Mouse (Mus musculus): ENCODE data around the gene Atf6b. TPM values are rescaled to one million over a fixed set of nuclear protein-coding genes. Genes with fewer than 3 reads are reported as not detected.

Atf6b gene
- polyA plus RNA-seq, 1 experiment from 2014 or later, result 117 TPM

DNA sequence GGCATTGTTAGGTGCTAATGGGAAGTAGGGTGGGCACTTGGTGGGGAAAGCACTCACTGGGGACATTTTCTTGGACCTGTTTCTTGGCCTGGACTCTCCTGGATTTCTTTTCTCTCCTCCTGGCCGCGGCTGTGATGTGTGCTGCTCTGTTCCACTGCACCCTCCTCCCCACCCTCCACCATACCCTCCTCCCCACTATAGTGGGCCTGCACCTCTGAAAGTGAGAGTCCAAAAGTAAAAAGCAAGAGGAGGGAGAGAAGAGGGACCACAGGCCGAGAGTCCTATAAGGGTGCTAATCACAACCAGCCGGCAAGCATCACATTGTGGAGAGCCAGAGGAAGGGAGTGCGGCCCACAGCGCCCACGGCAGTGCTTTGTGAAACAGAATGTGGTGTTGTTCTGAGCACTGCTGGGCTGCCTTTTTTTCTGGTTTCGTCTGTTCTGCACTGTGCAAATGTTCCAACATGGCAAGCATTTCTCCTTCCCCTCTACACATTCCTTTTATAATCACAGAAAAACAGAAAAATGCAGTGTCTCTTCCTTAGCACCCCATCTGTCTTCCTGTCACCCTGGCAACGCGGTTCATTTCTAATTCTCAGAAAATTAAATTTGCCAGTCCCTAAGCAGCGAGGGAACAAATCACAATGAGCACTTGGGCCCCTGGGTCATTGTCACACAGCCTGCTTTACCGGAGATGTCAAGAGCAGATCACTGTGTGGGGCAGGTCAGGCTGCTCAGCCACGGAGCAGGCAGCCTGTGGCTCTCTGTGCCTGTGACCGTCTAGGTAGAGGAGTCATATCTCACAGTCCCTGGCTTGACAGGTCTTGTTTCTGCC is 52.8 kb downstream of the Atf6b start:
- Histone ChIP-seq H3K27ac (peak overlapping the region; percentile 86), H3K27me3 (no peaks in the 10 kb centered on the region), H3K9me3 (no peaks in the 10 kb centered on the region), H3K36me3 (no peaks in the 10 kb centered on the region), H3K9ac (no peak overlapping the region; the same call in 1 of the 2 replicates), H3K4me1 (replicated peaks) (peaks cover 17% of the 10 kb centered on the region), H3K4me2 (no peak overlapping the region), H3K4me3 (no peak overlapping the region)
- peak; percentile 74 for ATAC-seq (ENCODE audit: low FRiP score)
- 39% methylated on average over 14 of the region's 14 CpGs for WGBS

DNA sequence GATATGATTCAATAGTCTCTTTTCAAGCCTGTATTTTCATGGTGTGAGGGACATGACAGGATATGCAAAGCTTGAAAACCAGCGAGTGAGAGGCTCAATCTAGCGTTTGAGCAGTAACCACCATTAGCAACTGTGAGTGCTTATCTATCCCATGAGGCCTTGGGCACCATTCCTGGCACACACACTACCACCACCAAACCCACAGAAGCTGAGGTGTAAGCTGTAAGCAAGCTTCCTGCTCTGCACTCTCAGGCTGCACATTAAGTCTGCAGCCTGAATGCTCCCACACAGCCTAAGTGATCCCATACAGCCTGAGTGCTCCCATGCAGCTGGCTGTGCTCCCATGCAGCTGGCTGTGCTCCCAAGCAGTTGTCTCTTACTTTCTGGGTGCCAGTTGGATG is 53.7 kb downstream of the Atf6b start:
- H3K9me3 ChIP-seq, result no peaks in the 10 kb centered on the region
- H3K4me2 ChIP-seq, result no peak overlapping the region
- H3K9ac ChIP-seq, result no peak overlapping the region
- H3K27me3 ChIP-seq, result no peaks in the 10 kb centered on the region
- WGBS, result 64% methylated on average over 2 of the region's 2 CpGs
- H3K4me1 ChIP-seq (replicated peaks), result peaks cover 17% of the 10 kb centered on the region
- no peak overlapping the region for H3K4me3 ChIP-seq
- H3K36me3 ChIP-seq, result no peaks in the 10 kb centered on the region
- no peak for ATAC-seq (ENCODE audit: low FRiP score)
- peak overlapping the region; percentile 86 for H3K27ac ChIP-seq

Other genes with a start within 250 kb of the Atf6b start
- gene BC051142, start 248.3 kb upstream of the Atf6b start, polyA plus RNA-seq (2015; fragmentation: Nextera tagmentation; extraction: Ambion mirVana), result 3.6 and 4.1 TPM in 2 replicates
- not detected in 2 replicates for gene Btnl4, start 169.8 kb upstream of the Atf6b start, polyA plus RNA-seq (2015; fragmentation: Nextera tagmentation; extraction: Ambion mirVana)
- not detected in 2 replicates for gene Btnl6, start 129.8 kb upstream of the Atf6b start, polyA plus RNA-seq (2015; fragmentation: Nextera tagmentation; extraction: Ambion mirVana)
- 7.4 and 8.4 TPM in 2 replicates for gene Notch4, start 82.9 kb upstream of the Atf6b start, polyA plus RNA-seq (2015; fragmentation: Nextera tagmentation; extraction: Ambion mirVana)
- 3.2 and 4.9 TPM in 2 replicates for gene Gpsm3, start 57.3 kb upstream of the Atf6b start, polyA plus RNA-seq (2015; fragmentation: Nextera tagmentation; extraction: Ambion mirVana)
- gene Pbx2, start 55.9 kb upstream of the Atf6b start, polyA plus RNA-seq (2015; fragmentation: Nextera tagmentation; extraction: Ambion mirVana), result 8.9 and 10.6 TPM in 2 replicates
- 1.9 and 2.1 TPM in 2 replicates for gene Ager, start 49.3 kb upstream of the Atf6b start, polyA plus RNA-seq (2015; fragmentation: Nextera tagmentation; extraction: Ambion mirVana)
- gene Rnf5, start 43.5 kb upstream of the Atf6b start, polyA plus RNA-seq (2015; fragmentation: Nextera tagmentation; extraction: Ambion mirVana), result 299 and 301 TPM in 2 replicates
- 97.8 and 99.1 TPM in 2 replicates for gene Agpat1, start 42.9 kb upstream of the Atf6b start, polyA plus RNA-seq (2015; fragmentation: Nextera tagmentation; extraction: Ambion mirVana)
- 11.7 and 12.9 TPM in 2 replicates for gene Egfl8, start 31.2 kb upstream of the Atf6b start, polyA plus RNA-seq (2015; fragmentation: Nextera tagmentation; extraction: Ambion mirVana)
- gene Ppt2, start 18.6 kb upstream of the Atf6b start, polyA plus RNA-seq (2015; fragmentation: Nextera tagmentation; extraction: Ambion mirVana), result 21.7 and 22.7 TPM in 2 replicates
- gene Prrt1, start 17.6 kb upstream of the Atf6b start, polyA plus RNA-seq (2015; fragmentation: Nextera tagmentation; extraction: Ambion mirVana), result 5.5 and 5.6 TPM in 2 replicates
- 16.9 and 17.6 TPM in 2 replicates for gene Fkbpl, start 2.4 kb upstream of the Atf6b start, polyA plus RNA-seq (2015; fragmentation: Nextera tagmentation; extraction: Ambion mirVana)
- gene Tnxb, start 23.4 kb downstream of the Atf6b start, polyA plus RNA-seq (2015; fragmentation: Nextera tagmentation; extraction: Ambion mirVana), result 0.09 TPM in 2 replicates
- gene C4b, start 96.7 kb downstream of the Atf6b start, polyA plus RNA-seq (2015; fragmentation: Nextera tagmentation; extraction: Ambion mirVana), result 0.09 TPM in 1 of 2 replicates, not detected in the other
- gene Cyp21a1, start 157.4 kb downstream of the Atf6b start, polyA plus RNA-seq (2015; fragmentation: Nextera tagmentation; extraction: Ambion mirVana), result not detected in 2 replicates
- gene Stk19, start 189.8 kb downstream of the Atf6b start, polyA plus RNA-seq (2015; fragmentation: Nextera tagmentation; extraction: Ambion mirVana), result 36.5 and 40.5 TPM in 2 replicates
- 68.9 and 69.6 TPM in 2 replicates for gene Dxo, start 189.9 kb downstream of the Atf6b start, polyA plus RNA-seq (2015; fragmentation: Nextera tagmentation; extraction: Ambion mirVana)
- gene Skiv2l, start 203.1 kb downstream of the Atf6b start, polyA plus RNA-seq (2015; fragmentation: Nextera tagmentation; extraction: Ambion mirVana), result 54.1 and 60.4 TPM in 2 replicates
- gene Nelfe, start 203.2 kb downstream of the Atf6b start, polyA plus RNA-seq (2015; fragmentation: Nextera tagmentation; extraction: Ambion mirVana), result 82.7 and 88.9 TPM in 2 replicates
- gene Cfb, start 215.4 kb downstream of the Atf6b start, polyA plus RNA-seq (2015; fragmentation: Nextera tagmentation; extraction: Ambion mirVana), result 1.9 TPM in 2 replicates
- 13.5 and 13.9 TPM in 2 replicates for gene Zbtb12, start 232.3 kb downstream of the Atf6b start, polyA plus RNA-seq (2015; fragmentation: Nextera tagmentation; extraction: Ambion mirVana)
- gene Gm20547, start 234.9 kb downstream of the Atf6b start, polyA plus RNA-seq (2015; fragmentation: Nextera tagmentation; extraction: Ambion mirVana), result 0.10 TPM in 1 of 2 replicates, not detected in the other

All from hindbrain, embryonic 13.5 days (tissue).